Mouse (Mus musculus) ES-Bruce4 (cell line): ENCODE data around the gene Nf1.

Source experiments
- CTCF ChIP-seq: IDR thresholded peaks from one replicate; pipeline ENCODE4 v1.8.1; 2011; ENCODE audit warnings: low read depth, low read length
- POLR2A ChIP-seq: IDR thresholded peaks from one replicate; pipeline ENCODE4 v1.8.1; 2011; ENCODE audit warnings: low read length; ENCODE audit not compliant: insufficient read depth

DNA sequence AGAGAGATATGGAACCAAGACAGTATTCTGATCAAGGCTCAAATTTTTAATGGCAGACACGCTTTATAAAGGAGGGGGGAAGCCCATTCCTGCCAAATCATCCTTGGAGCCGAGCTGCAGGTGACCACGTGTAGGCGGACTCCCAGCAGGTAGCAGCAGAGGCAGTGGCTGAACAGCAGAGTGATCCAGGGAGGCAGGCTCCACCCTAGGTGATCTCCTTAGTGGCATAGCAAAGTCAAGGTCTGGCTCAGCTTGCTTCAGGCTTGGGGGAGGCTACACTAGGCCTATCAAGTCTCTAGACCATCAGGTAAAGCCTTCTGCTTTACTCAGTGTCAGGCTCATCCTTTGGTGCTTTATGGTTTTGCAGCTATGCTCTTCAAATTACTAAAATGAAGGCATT is 87.1 kb downstream of the Nf1 start:
- TF ChIP-seq CTCF = no peak
- TF ChIP-seq POLR2A = no peak
